Mouse (Mus musculus) cortical plate, adult 2 months (tissue): ENCODE measurements around the gene Morn1.

ENCODE experiments used
- CTCF ChIP-seq: fragments of 200-500 bp; IDR thresholded peaks from 2 replicates; pipeline ENCODE4 v1.5.1; 2011; ENCODE audit warnings: mild to moderate bottlenecking, control low read depth, low read length; ENCODE audit not compliant: insufficient read depth; ENCODE audit errors: extremely low read depth
- POLR2A ChIP-seq: fragments of 200-500 bp; IDR thresholded peaks from 2 replicates; pipeline ENCODE4 v1.6.1; 2011; ENCODE audit warnings: mild to moderate bottlenecking, low read length, control low read depth; ENCODE audit not compliant: insufficient read depth; ENCODE audit errors: extremely low read depth

DNA sequence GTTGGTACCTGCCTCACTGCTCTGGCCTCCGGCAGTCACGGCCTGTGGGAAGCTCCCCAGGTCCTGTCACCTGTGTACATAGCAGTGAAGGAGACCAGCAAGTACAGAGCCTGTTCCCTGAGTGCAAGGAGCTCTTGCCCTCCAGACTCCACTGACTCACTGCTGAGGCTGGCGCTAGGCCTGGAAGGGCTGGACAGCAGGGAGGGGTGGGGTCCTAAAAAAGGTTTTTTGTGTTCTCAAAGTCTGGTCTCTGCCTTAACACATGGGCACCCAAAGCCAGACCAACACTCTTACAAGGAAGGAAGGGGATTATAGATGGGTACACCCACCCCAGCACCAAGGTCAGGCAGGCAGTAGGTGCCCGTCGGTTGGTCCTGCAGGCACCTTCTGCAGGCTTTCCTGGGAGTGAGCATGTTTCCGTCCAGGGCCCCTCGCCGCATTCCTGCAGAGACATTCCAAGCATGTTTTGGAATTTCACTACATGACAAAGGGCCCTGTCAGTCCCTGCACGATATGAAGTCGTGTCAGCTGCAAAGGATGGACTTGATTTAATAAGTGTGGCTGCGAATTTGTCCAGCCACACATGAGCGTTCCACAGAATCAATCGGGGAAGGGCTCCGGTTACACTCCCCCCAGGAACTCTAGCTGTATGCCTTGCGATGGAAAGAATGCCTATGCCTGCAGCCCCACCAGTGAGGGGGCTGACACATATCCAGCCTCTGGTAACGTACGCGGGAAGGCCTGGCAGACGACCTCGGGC lies 47.5 kb downstream of the Morn1 start:
- TF ChIP-seq POLR2A (no peak), CTCF (no peak)
